Mouse (Mus musculus): ENCODE results near the gene Lingo1.

The Lingo1 gene

DNA sequence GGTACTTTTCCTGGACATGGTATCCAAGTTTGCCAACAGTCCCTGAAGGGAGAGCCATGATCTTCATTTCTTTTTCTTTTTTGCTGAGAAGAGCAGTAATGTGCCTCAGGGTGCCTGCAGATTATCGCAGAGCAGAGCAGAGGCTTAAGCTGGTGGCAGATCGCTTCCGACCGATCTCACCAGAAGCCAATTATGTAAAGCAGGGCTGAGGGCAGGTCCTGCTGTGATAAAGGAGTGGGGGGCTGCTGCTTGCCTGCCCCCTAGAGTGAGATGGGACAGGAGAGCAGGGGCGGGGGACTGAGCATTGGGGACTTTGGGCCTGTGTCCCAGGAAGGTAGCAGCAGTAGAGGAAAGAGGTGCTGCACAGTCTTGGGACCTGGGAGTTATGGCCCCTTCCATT, 186.8 kb downstream of the Lingo1 start:
- in situ Hi-C loops (cut with MboI, MseI): no loop called here

DNA sequence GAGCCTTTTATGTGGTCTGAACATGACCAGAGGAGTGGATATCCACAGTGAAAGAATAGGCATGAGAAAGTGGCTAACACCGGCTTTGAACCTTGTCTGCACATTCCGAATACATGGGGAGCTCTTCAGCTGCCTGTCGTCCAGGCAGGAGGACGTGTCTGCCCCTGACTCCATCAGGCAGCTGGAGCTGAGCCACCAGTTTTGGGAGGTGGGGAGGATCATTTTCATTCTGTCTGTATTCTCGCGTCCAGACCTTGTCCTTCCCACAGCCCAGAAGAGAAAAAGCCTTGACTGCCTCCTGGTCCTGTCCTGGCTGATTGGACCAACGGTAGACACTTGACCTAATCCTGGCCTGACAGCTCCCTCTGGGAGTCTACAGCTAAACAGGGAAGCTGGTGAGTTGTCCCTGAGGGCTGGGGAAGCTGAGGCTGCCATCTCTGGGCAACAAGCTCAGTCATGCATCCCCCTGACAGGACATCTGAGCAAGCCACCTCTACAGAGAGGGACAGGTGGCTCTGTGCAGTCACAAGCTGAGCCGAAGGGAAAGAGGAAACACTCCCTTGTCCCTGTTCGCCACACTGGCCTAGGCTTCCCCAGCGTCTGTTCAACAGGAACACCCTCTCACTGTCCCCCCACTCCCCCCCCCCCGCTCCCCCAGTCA, 187.4 kb downstream of the Lingo1 start:
- in situ Hi-C loops (cut with MboI, MseI): no loop called here

DNA sequence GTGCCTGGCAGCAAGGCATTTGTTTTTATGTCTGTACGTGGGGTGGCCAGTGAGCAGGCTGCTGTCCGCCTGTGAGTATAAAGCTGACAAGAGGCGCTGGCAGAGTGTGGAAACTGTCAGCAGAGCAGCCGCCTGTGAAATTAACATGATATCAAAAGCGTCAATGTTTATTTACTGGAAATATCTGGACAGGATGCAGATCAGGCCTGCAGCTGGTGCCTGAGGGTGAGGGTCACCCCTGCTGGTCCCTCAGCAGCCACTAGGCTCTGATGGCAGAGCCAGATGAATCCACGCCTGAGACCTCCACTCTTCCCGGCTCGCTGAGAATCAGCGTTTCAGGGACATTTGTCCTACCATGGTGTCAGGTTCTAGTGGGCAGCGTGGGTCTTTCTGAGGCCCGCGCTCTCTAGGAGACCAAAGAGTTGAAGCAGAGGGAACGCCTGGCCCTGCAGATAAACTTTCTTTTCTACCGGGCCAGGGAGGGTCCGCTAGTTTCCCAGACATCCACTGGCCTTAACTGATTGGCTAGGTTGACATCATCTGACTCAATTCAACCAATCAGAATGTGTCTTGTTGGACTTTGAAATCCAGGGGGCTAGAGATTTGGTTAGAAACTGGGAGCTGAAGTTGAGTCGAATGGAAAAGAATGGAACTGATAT, 190.1 kb downstream of the Lingo1 start:
- in situ Hi-C loops (cut with MboI, MseI): no loop called here

- in situ Hi-C loops (cut with MboI, MseI): no loop called here
Measured at GRCm38 (mm10) chr9:56605443-56605806, 190.8 kb downstream of the Lingo1 start.

GRCm38 (mm10) chr9:56604797-56605442, 191.3 kb downstream of the Lingo1 start:
- in situ Hi-C loops (cut with MboI, MseI): no loop called here

DNA sequence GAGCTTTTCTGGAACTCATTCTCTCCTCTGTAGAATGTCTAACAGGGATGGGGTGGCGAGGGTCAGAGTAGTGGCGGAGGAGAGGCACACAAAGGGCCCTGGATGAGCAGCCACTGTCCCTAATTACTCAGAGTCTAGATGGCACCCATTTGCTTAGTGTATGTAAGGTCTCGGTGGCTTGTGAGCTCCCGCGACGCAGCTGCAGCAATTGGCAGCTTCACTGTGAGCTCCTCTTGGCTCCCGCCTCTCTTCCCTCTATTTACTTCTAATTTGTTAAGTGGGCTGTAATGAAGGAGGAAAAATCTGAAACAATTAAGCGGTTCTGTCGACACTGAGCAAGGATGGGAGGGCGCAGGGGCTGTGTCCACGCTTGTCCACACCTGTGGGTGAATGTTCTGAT, 195.6 kb downstream of the Lingo1 start:
- in situ Hi-C loops (cut with MboI, MseI): no loop called here

GRCm38 (mm10) chr9:56592639-56593038, 203.6 kb downstream of the Lingo1 start:
- in situ Hi-C loops (cut with MboI, MseI): no loop called here

GRCm38 (mm10) chr9:56591248-56591888, 204.9 kb downstream of the Lingo1 start:
- in situ Hi-C loops (cut with MboI, MseI): no loop called here

- in situ Hi-C loops (cut with MboI, MseI): no loop called here
Measured at GRCm38 (mm10) chr9:56589762-56590161, 206.5 kb downstream of the Lingo1 start.

DNA sequence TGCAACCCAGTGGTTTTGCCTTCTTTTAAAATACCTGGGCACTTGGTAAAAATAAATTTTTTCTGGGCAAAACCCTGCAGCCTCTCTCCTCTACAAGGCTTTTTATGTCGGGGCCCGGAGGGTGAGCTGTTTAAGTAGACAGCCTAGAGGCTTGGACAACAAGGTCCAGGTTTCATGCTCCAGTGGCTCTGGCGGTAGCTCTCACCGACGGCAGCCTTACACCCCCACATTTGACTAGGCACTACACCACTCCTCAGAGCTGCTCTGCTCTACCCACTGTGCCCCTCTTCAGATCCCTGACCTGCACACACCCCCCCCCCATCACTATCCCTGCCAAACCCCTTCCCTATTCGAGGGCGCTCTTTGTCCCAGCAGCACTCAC, 212.2 kb downstream of the Lingo1 start:
- in situ Hi-C loops (cut with MboI, MseI): no loop called here

DNA sequence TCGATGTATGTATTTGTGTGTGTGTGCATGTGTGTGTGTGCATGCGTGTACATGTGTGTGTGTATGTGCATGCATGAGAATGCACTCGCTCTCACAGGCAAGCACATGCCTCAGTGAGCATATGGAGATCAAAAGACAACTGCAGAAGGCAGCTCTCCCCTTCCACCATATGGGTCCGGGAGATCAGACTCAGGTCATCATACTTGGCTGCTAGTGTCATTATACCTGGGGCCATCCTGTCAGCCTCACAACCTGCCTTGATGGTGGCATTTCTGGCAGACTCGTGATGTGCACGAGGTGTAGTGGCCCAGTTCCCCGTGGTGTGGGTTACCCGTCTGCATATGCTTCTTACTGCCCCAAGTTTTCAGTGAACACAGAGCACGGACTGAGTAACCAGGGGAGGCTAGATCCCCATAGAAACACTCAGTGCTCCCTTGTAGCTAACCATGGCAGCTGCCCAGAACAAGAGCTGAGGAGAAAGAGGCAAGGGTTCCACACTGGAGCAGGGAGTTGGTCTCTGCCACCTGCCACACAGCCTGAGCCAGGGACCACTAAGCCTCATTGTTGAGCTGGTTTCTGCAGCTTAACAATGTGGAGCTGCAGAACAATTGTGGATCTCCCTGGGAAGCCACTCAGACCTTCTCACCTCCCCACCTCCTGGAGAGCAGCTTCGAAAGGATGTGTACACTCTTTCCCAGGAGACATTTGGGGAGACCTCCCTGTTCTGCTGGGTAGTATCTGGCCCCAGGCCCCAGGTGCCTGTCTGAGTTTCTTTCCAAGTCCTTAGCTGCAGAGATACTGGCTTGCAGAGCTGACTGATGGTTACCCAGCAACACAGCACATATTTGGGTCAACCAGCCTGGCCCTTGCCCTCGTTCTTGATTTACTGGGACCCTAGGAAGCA, 212.9 kb downstream of the Lingo1 start:
- in situ Hi-C loops (cut with MboI, MseI): no loop called here

DNA sequence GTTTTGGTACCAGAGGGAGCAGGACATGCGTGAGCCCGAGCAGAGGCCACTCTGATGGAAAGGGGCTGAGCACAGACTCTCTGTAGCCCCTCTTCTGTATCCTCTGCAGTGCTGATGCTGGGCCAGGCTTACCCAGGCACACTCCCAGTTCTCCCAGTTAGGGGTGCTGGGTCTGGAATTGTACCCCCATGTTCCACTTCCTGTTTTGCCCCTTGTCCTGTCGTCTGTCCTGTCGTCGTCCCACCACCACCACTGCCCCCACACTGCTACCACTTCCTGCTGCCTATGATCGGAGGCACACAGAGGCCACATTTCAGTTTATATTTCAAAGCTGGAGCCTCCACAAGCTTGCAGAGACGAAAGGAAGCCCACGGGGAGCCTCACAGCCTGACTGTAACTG, 213.6 kb downstream of the Lingo1 start:
- in situ Hi-C loops (cut with MboI, MseI): no loop called here

- in situ Hi-C loops (cut with MboI, MseI): no loop called here
Measured at GRCm38 (mm10) chr9:56581700-56582099, 214.6 kb downstream of the Lingo1 start.

- in situ Hi-C loops (cut with MboI, MseI): no loop called here
Measured at GRCm38 (mm10) chr9:56581016-56581415, 215.3 kb downstream of the Lingo1 start.

- in situ Hi-C loops (cut with MboI, MseI): no loop called here
Measured at GRCm38 (mm10) chr9:56580101-56580500, 216.2 kb downstream of the Lingo1 start.

DNA sequence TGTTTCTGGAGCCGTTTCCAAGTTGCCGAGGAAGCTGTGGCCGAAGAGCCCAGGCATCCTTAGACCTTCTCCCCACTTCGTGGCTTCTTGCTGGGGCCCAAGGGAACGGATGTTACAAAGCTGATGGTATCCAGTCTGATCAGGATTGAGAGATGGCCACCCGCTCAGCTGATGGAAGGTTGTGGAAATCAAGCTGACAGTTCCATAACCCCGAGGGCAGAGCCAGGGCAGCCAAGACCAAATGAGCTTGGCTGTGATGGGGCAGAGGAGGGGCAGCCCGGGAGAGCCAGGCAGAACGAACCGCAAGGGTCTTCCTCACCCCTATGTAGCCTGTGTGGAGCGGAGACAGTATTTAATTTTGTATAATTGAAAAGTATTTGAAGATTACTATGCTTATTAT, 218.9 kb downstream of the Lingo1 start:
- in situ Hi-C loops (cut with MboI, MseI): no loop called here

GRCm38 (mm10) chr9:56572534-56573479, 223.5 kb downstream of the Lingo1 start:
- in situ Hi-C loops (cut with MboI, MseI): no loop called here

Measured in T-helper 17 cell (primary cell).